Mouse (Mus musculus) E14TG2a.4 (cell line): ENCODE measurements around the gene Cpne8.

Source experiments
- H3K27me3 ChIP-seq: 2 replicates; pipeline ENCODE4 v1.6.1; 2014; ENCODE audit warnings: low read length, control low read depth; ENCODE audit not compliant: insufficient read depth
- H3K36me3 ChIP-seq: 2 replicates; pipeline ENCODE4 v1.6.1; 2014; ENCODE audit warnings: low read length, control low read depth; ENCODE audit not compliant: insufficient read depth
- H3K4me1 ChIP-seq: replicated peaks from 2 replicates; pipeline ENCODE4 v1.6.1; 2014; ENCODE audit warnings: low read depth, low read length, control low read depth
- H3K4me3 ChIP-seq: replicated peaks from 2 replicates; pipeline ENCODE4 v1.5.1; 2014; ENCODE audit warnings: mild to moderate bottlenecking, low read length
- H3K9me3 ChIP-seq: 2 replicates; pipeline ENCODE4 v1.6.1; 2014; ENCODE audit warnings: low read length, control low read depth
- CTCF ChIP-seq: conservative IDR thresholded peaks from 2 replicates; pipeline ENCODE4 v1.5.1; 2014; ENCODE audit warnings: low read length
- NANOG ChIP-seq: IDR thresholded peaks from 2 replicates; pipeline ENCODE4 v1.6.1; 2014; ENCODE audit warnings: borderline replicate concordance, low read length, mixed read lengths
- POU5F1 ChIP-seq: IDR thresholded peaks from 2 replicates; pipeline ENCODE4 v1.6.1; 2014; ENCODE audit warnings: low read length, borderline replicate concordance

Cpne8 gene

GRCm38 (mm10) chr15:90678985-90679759 is at the start of gene Cpne8:
Cpne8 (minus strand) TSS chr15:90679432.
- Histone ChIP-seq H3K4me3 (peak within 1 kb of the TSS; percentile 87), H3K4me1 (peaks cover 19% of the 10 kb centered on the region), H3K9me3 (no peaks in the 10 kb centered on the region), H3K27me3 (peaks cover 26% of the 10 kb centered on the region), H3K36me3 (no peaks in the 10 kb centered on the region)
- TF ChIP-seq POU5F1: no peak

- Histone ChIP-seq H3K27me3 (no peaks in the 10 kb centered on the region), H3K36me3 (no peaks in the 10 kb centered on the region), H3K4me3 (no peak overlapping the region), H3K4me1 (no peaks in the 10 kb centered on the region), H3K9me3 (no peaks in the 10 kb centered on the region)
- TF ChIP-seq POU5F1: no peak
- TF ChIP-seq NANOG: no peak
- TF ChIP-seq CTCF: no peak
Observed at GRCm38 (mm10) chr15:90717717-90718116, 38.5 kb upstream of the Cpne8 start.

GRCm38 (mm10) chr15:90709296-90709695 is 30.1 kb upstream of the Cpne8 start:
- H3K4me1 ChIP-seq: peaks cover 15% of the 10 kb centered on the region
- no peaks in the 10 kb centered on the region for H3K36me3 ChIP-seq
- TF ChIP-seq CTCF (no peak), POU5F1 (no peak), NANOG (no peak)
- H3K4me3 ChIP-seq: no peak overlapping the region
- peaks cover 14% of the 10 kb centered on the region for H3K9me3 ChIP-seq
- H3K27me3 ChIP-seq: no peaks in the 10 kb centered on the region

GRCm38 (mm10) chr15:90704314-90704713 is 25.1 kb upstream of the Cpne8 start:
- no peak for TF ChIP-seq NANOG
- TF ChIP-seq POU5F1: no peak
- TF ChIP-seq CTCF: no peak
- Histone ChIP-seq H3K36me3 (no peaks in the 10 kb centered on the region), H3K4me1 (peaks cover 15% of the 10 kb centered on the region), H3K9me3 (peaks cover 14% of the 10 kb centered on the region), H3K27me3 (no peaks in the 10 kb centered on the region), H3K4me3 (no peak overlapping the region)

- Histone ChIP-seq H3K4me3 (no peak overlapping the region), H3K36me3 (no peaks in the 10 kb centered on the region)
- TF ChIP-seq NANOG: no peak
- no peak for TF ChIP-seq POU5F1
- TF ChIP-seq CTCF: no peak
Observed at GRCm38 (mm10) chr15:90703502-90704232, 24.4 kb upstream of the Cpne8 start.

GRCm38 (mm10) chr15:90686770-90687169 is 7.5 kb upstream of the Cpne8 start:
- H3K36me3 ChIP-seq: no peaks in the 10 kb centered on the region
- no peak overlapping the region for H3K4me3 ChIP-seq
- H3K27me3 ChIP-seq: no peaks in the 10 kb centered on the region
- peaks cover 4% of the 10 kb centered on the region for H3K4me1 ChIP-seq
- TF ChIP-seq CTCF: no peak
- no peak for TF ChIP-seq NANOG
- TF ChIP-seq POU5F1: no peak
- peaks cover 4% of the 10 kb centered on the region; the same call in 1 of the 2 replicates for H3K9me3 ChIP-seq

More at GRCm38 (mm10) chr15:90703502-90704232, 24.4 kb upstream of the Cpne8 start:
- no peaks in the 10 kb centered on the region for H3K27me3 ChIP-seq
- H3K9me3 ChIP-seq: peaks cover 14% of the 10 kb centered on the region
- peaks cover 15% of the 10 kb centered on the region for H3K4me1 ChIP-seq

- peaks cover 19% of the 10 kb centered on the region for H3K4me1 ChIP-seq
- no peaks in the 10 kb centered on the region for H3K36me3 ChIP-seq
- H3K27me3 ChIP-seq: peaks cover 26% of the 10 kb centered on the region
- peak; percentile 50 for TF ChIP-seq CTCF
- no peak for TF ChIP-seq POU5F1
- no peaks in the 10 kb centered on the region for H3K9me3 ChIP-seq
- H3K4me3 ChIP-seq: peak overlapping the region; percentile 87
Observed at GRCm38 (mm10) chr15:90679760-90680579, 738 bp upstream of the Cpne8 start.

- Histone ChIP-seq H3K9me3 (no peaks in the 10 kb centered on the region), H3K27me3 (peaks cover 26% of the 10 kb centered on the region), H3K4me3 (peak overlapping the region; percentile 87), H3K36me3 (no peaks in the 10 kb centered on the region), H3K4me1 (peaks cover 16% of the 10 kb centered on the region)
- TF ChIP-seq CTCF (no peak), NANOG (no peak), POU5F1 (no peak)
Observed at GRCm38 (mm10) chr15:90678488-90678887, 744 bp downstream of the Cpne8 start.
